Mouse (Mus musculus) kidney, embryonic 14.5 days (tissue): ENCODE data around the gene Apba3. TPM values are rescaled to one million over a fixed set of nuclear protein-coding genes. Genes with fewer than 3 reads are reported as not detected.

ENCODE experiments used
- ATAC-seq: fragments of 200-750 bp; cut with Nextera tagmentation; 2 replicates; pipeline ENCODE4 v1.8.0; 2017; ENCODE audit warnings: moderate number of reproducible peaks, mild to moderate bottlenecking, moderate TSS enrichment, moderate library complexity; ENCODE audit not compliant: low FRiP score, low TSS enrichment
- H3K27ac ChIP-seq: fragments of 300-500 bp; sonication (generic); 2 replicates; pipeline ENCODE4 v1.5.1; 2014; ENCODE audit warnings: low read depth, mild to moderate bottlenecking, low read length, moderate library complexity, mixed read lengths
- H3K27me3 ChIP-seq: fragments of 300-500 bp; sonication (generic); 2 replicates; pipeline ENCODE4 v1.6.1; 2014; ENCODE audit warnings: mild to moderate bottlenecking, low read length; ENCODE audit not compliant: control insufficient read depth, insufficient read depth
- H3K36me3 ChIP-seq: fragments of 300-500 bp; sonication (generic); 2 replicates; pipeline ENCODE4 v1.6.1; 2014; ENCODE audit warnings: low read length, mixed read lengths; ENCODE audit not compliant: control insufficient read depth, insufficient read depth
- H3K4me1 ChIP-seq: fragments of 300-500 bp; sonication (generic); 2 replicates; pipeline ENCODE4 v1.6.1; 2014; ENCODE audit warnings: low read length, mixed read lengths; ENCODE audit not compliant: control insufficient read depth, insufficient read depth
- H3K4me2 ChIP-seq: fragments of 300-500 bp; sonication (generic); replicated peaks from 2 replicates; pipeline ENCODE4 v1.6.1; 2014; ENCODE audit warnings: low read depth, mild to moderate bottlenecking, low read length
- H3K4me3 ChIP-seq: fragments of 300-500 bp; sonication (generic); 2 replicates; pipeline ENCODE4 v1.5.1; 2014; ENCODE audit warnings: mild to moderate bottlenecking, low read length
- H3K9ac ChIP-seq: fragments of 300-500 bp; sonication (generic); 2 replicates; pipeline ENCODE4 v1.6.1; 2014; ENCODE audit warnings: low read depth, mild to moderate bottlenecking, low read length, moderate library complexity
- H3K9me3 ChIP-seq: fragments of 300-500 bp; sonication (generic); 2 replicates; pipeline ENCODE4 v1.6.1; 2016; ENCODE audit warnings: low read length; ENCODE audit not compliant: control insufficient read depth
- WGBS: fragments of 180-500 bp; shearing (Covaris S2); extraction: QIAGEN DNeasy Blood & Tissue Kit; methylation state at CpG from one replicate; pipeline ENCODE4 v1.1.7; 2014; 5-methylcytosine and 5-hydroxymethylcytosine counted together
- polyA plus RNA-seq: library from polyadenylated mRNA; unstranded; fragments of >200 nt; fragmentation: Nextera tagmentation; extraction: Ambion mirVana; gene quantifications from 2 replicates; pipeline ENCODE4 v1.2.1, GENCODE M21; 2014

Apba3 gene
- polyA plus RNA-seq, 1 experiment from 2014 or later = 51.4 TPM

- H3K27me3 ChIP-seq = peaks cover 9% of the 10 kb centered on the region; the same call in 1 of the 2 replicates
Observed at GRCm38 (mm10) chr10:81245166-81245565, 21.6 kb upstream of the Apba3 start.

GRCm38 (mm10) chr10:81247804-81248203 lies 19.0 kb upstream of the Apba3 start:
- no peaks in the 10 kb centered on the region for H3K9me3 ChIP-seq
- H3K9ac ChIP-seq = no peak overlapping the region
- H3K36me3 ChIP-seq = no peaks in the 10 kb centered on the region
- no peak overlapping the region for H3K27ac ChIP-seq
- 90% methylated on average over 2 of the region's 2 CpGs for WGBS
- H3K27me3 ChIP-seq = peaks cover 11% of the 10 kb centered on the region; the same call in 1 of the 2 replicates
- H3K4me1 ChIP-seq = 0 out of 2 replicates have a peak, but pooled peaks cover under 1% of the 10 kb centered on the region
- no peak overlapping the region for H3K4me3 ChIP-seq
- ATAC-seq = no peak
- no peak overlapping the region for H3K4me2 ChIP-seq

More at GRCm38 (mm10) chr10:81245166-81245565, 21.6 kb upstream of the Apba3 start:
- Histone ChIP-seq H3K9me3 (no peaks in the 10 kb centered on the region), H3K4me1 (peaks cover under 1% of the 10 kb centered on the region; the same call in 1 of the 2 replicates), H3K36me3 (no peaks in the 10 kb centered on the region), H3K27ac (no peak overlapping the region), H3K4me3 (no peak overlapping the region), H3K4me2 (no peak overlapping the region), H3K9ac (no peak overlapping the region)
- WGBS = 89% methylated on average over 6 of the region's 6 CpGs
- ATAC-seq = no peak

- no peaks in the 10 kb centered on the region for H3K36me3 ChIP-seq
- no peak overlapping the region for H3K27ac ChIP-seq
- WGBS = 80% methylated on average over 8 of the region's 8 CpGs
- no peak for ATAC-seq
- no peak overlapping the region for H3K4me3 ChIP-seq
- H3K4me1 ChIP-seq = 0 out of 2 replicates have a peak, but pooled peaks cover 3% of the 10 kb centered on the region
- no peak overlapping the region for H3K9ac ChIP-seq
- no peak overlapping the region for H3K4me2 ChIP-seq
- H3K9me3 ChIP-seq = no peaks in the 10 kb centered on the region
- peaks cover 25% of the 10 kb centered on the region; the same call in 1 of the 2 replicates for H3K27me3 ChIP-seq
Observed at GRCm38 (mm10) chr10:81249442-81249841, 17.3 kb upstream of the Apba3 start.

GRCm38 (mm10) chr10:81252424-81253419 lies 14.0 kb upstream of the Apba3 start, which contains the start of gene Matk:
TSS of gene Matk (plus strand) at chr10:81252935.
- 10% methylated on average over 44 of the region's 44 CpGs for WGBS
- H3K4me3 ChIP-seq = peak within 1 kb of the TSS; percentile 8; the same call in 1 of the 2 replicates
- H3K9me3 ChIP-seq = no peaks in the 10 kb centered on the region
- no peak within 1 kb of the TSS for H3K27ac ChIP-seq
- 0 out of 2 replicates have a peak, but pooled peaks cover 5% of the 10 kb centered on the region for H3K4me1 ChIP-seq
- H3K4me2 ChIP-seq = no peak within 1 kb of the TSS
- no peaks in the 10 kb centered on the region for H3K36me3 ChIP-seq
- peak; percentile 38; the same call in 1 of the 2 replicates for ATAC-seq
- H3K9ac ChIP-seq = no peak within 1 kb of the TSS
- peaks cover 41% of the 10 kb centered on the region for H3K27me3 ChIP-seq

GRCm38 (mm10) chr10:81254886-81255285 lies 11.9 kb upstream of the Apba3 start:
- Histone ChIP-seq H3K9ac (no peak overlapping the region), H3K4me2 (no peak overlapping the region), H3K36me3 (no peaks in the 10 kb centered on the region), H3K27me3 (peaks cover 55% of the 10 kb centered on the region), H3K9me3 (no peaks in the 10 kb centered on the region), H3K4me3 (no peak overlapping the region), H3K4me1 (0 out of 2 replicates have a peak, but pooled peaks cover 10% of the 10 kb centered on the region), H3K27ac (no peak overlapping the region)
- ATAC-seq = no peak
- WGBS = 39% methylated on average over 1 of the region's 1 CpGs

GRCm38 (mm10) chr10:81257158-81258039 lies 9.4 kb upstream of the Apba3 start:
- 0 out of 2 replicates have a peak, but pooled peaks have one; percentile 7 for ATAC-seq
- peaks cover 49% of the 10 kb centered on the region for H3K27me3 ChIP-seq
- 0 out of 2 replicates have a peak, but pooled peaks cover 10% of the 10 kb centered on the region for H3K4me1 ChIP-seq
- peak overlapping the region; percentile 43 for H3K4me3 ChIP-seq
- peak overlapping the region; percentile 73 for H3K4me2 ChIP-seq
- H3K36me3 ChIP-seq = peaks cover 6% of the 10 kb centered on the region; the same call in 1 of the 2 replicates
- under 1% methylated on average over 62 of the region's 62 CpGs for WGBS
- peak overlapping the region; percentile 15; the same call in 1 of the 2 replicates for H3K9ac ChIP-seq
- no peak overlapping the region for H3K27ac ChIP-seq
- peaks cover 4% of the 10 kb centered on the region; the same call in 1 of the 2 replicates for H3K9me3 ChIP-seq

GRCm38 (mm10) chr10:81259225-81259884 lies 7.4 kb upstream of the Apba3 start:
- H3K9ac ChIP-seq = no peak overlapping the region
- H3K4me1 ChIP-seq = 0 out of 2 replicates have a peak, but pooled peaks cover 6% of the 10 kb centered on the region
- WGBS = 43% methylated on average over 21 of the region's 21 CpGs
- peaks cover 4% of the 10 kb centered on the region; the same call in 1 of the 2 replicates for H3K9me3 ChIP-seq
- peaks cover 31% of the 10 kb centered on the region for H3K27me3 ChIP-seq
- H3K27ac ChIP-seq = no peak overlapping the region
- H3K4me3 ChIP-seq = no peak overlapping the region
- peaks cover 23% of the 10 kb centered on the region for H3K36me3 ChIP-seq
- ATAC-seq = no peak
- H3K4me2 ChIP-seq = no peak overlapping the region

- peaks cover 36% of the 10 kb centered on the region for H3K36me3 ChIP-seq
- H3K9me3 ChIP-seq = peaks cover 4% of the 10 kb centered on the region; the same call in 1 of the 2 replicates
- 91% methylated on average over 4 of the region's 4 CpGs for WGBS
- H3K27ac ChIP-seq = no peak overlapping the region
- H3K4me1 ChIP-seq = peaks cover 13% of the 10 kb centered on the region; the same call in 1 of the 2 replicates
- H3K4me3 ChIP-seq = no peak overlapping the region
- ATAC-seq = no peak
- H3K9ac ChIP-seq = no peak overlapping the region
- H3K4me2 ChIP-seq = no peak overlapping the region
- H3K27me3 ChIP-seq = peaks cover 29% of the 10 kb centered on the region
Observed at GRCm38 (mm10) chr10:81261025-81261424, 5.7 kb upstream of the Apba3 start.
